Mouse (Mus musculus): ENCODE data around the gene Tubb5.
"Not testable (repeated sequence)": the region's sequence is repeated elsewhere in the genome, so short reads cannot be mapped to it uniquely, and the experiment has no call there.

Tubb5 gene

GRCm38 (mm10) chr17:35860831-35861197 lies 22.7 kb upstream of the Tubb5 start:
- DNase-seq (ENCODE audit: low spot score in 2 of 2) = no peak

GRCm38 (mm10) chr17:35859835-35860234 lies 21.7 kb upstream of the Tubb5 start:
- no peak for DNase-seq (ENCODE audit: low spot score in 2 of 2)

DNA sequence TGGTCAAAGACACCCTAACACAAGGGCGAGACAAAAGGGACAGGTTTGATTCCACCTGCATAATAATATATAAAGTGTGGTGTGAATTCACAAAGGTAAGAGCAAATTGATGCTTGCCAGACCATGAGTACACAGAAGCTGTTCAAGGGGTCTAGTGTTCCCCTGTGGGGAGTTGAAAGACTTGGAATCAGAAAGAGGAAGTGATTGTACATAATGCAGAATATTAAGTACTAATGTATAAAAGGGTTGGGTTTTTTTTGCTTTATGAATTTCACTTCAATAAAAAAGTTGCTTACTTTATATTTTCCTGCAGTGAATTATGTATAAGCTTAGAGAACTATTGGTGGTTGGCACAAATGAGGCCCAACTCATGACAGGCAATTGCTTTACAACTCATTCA lies 21.3 kb upstream of the Tubb5 start:
- DNase-seq (ENCODE audit: low spot score in 2 of 2) = no peak

GRCm38 (mm10) chr17:35850974-35851373 lies 12.9 kb upstream of the Tubb5 start:
- DNase-seq (ENCODE audit: low spot score in 2 of 2) = no peak

DNA sequence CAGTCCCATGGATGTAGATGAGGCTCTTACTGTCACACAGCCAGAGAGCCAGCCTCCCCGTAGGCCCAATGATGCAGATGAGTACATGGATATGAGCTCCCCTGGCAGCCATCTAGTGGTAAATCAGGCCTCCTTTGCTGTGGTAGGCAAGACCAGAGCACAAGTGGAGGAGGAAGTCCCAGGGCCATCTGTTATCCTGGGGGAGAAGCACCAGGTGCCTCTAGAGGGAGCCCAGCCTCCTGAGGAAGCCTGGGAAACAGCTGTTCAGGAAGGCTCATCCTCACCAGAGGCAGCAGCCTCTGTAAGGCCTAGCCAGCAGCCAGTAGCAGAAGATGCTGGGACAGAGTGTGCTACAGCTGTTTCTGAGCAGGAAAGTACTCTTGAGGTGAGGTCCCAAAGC lies 10.0 kb upstream of the Tubb5 start:
- DNase-seq (ENCODE audit: low spot score in 2 of 2) = no peak

DNA sequence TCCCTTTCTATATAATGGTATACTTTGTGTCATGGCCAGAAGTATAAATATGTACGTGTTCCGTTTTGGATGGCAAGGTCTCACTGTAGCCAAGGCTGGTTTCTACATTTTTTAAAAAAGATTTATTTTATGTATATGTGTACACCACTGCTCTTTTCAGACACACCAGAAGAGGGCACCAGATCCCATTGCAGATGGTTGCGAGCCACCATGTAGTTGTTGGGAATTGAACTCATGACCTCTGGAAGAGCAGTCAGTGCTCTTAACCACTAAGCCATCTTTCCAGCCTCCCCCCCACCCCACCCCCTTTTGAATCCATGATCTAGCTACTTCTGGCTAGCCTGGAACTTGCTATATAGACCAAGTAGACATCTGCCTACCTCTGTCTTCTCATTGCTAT lies 5.4 kb upstream of the Tubb5 start:
- no peak for DNase-seq (ENCODE audit: low spot score in 2 of 2)

DNA sequence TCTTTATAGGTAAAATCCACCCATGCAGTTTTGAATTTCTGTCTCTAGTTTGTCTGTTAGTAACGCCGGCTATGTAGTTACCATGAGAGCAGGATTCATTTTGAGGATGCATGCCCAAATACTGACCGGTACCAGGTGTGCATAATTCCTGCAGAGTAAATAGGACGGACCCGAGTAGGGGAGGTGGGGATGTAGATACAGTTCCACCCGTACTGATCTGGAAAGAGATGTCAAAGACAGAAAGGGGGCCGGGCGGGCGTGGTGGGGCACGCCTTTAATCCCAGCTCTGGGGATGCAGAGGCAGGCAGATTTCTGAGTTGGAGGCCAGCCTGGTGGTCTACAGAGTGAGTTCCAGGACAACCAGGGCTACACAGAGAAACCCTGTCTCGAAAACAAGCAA lies 3.9 kb upstream of the Tubb5 start:
- DNase-seq (ENCODE audit: low spot score in 2 of 2) = no peak

- peak; percentile 99 for DNase-seq (ENCODE audit: low spot score in 2 of 2)
These were observed 3.2 kb upstream of the Tubb5 start, which contains the start of gene Mdc1 for GRCm38 (mm10) chr17:35841076-35841950. Gene Mdc1 (plus strand): TSS chr17:35841515.

DNA sequence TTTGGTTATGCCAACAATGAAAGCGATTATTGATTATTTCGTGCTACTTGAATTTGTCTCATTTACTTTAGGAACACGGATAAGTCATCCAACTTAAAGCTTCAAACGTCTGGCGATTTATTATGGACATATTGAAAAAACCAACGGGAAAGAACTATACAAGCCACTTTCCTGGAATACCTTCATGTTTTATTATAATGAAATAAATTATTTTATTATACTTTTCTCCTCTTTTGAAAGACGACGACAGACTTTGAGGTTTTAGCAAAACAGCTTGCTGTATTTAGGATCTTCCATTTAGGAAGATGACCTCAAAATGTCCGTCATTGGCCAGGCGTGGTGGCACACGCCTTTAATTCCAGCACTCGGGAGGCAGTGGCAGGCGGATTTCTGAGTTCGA lies 2.5 kb upstream of the Tubb5 start:
- no peak for DNase-seq (ENCODE audit: low spot score in 2 of 2)

DNA sequence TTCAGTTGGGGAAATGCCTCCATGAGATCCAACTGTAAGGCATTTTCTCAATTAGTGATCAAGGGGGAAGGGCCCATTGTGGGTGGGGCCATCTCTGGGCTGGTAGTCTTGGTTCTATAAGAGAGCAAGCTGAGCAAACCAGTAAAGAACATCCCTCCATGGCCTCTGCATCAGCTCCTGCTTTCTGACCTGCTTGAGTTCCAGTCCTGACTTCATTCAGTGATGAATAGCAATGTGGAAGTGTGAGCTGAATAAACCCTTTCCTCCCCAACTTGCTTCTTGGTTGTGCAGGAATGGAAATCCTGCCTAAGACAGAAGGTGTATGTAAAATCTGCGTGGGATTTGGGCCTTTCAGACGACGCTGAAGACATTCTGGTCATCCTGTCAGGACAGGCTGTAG lies 896 bp upstream of the Tubb5 start:
- DNase-seq (ENCODE audit: low spot score in 2 of 2) = not testable (repeated sequence)

DNA sequence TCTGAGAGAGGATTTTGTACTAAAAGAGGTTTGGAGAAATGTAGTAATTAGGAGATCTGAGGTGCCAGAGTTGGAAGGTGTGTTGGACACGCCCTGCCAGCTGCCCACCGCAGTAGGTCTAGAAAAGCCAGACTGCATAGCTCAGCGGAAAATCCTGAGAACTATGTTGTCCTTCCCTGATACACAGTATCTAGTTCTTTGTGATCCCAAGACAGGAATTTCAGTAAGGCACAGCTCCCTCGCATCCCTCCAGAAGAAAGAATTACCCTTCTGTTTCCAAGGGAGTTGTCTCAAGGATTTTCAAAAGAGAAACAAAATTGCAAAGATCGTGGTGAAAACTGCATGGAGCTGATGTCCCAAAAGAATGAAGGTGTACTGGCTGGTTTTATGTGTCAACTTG lies 464 bp upstream of the Tubb5 start:
- no peak for DNase-seq (ENCODE audit: low spot score in 2 of 2)

DNA sequence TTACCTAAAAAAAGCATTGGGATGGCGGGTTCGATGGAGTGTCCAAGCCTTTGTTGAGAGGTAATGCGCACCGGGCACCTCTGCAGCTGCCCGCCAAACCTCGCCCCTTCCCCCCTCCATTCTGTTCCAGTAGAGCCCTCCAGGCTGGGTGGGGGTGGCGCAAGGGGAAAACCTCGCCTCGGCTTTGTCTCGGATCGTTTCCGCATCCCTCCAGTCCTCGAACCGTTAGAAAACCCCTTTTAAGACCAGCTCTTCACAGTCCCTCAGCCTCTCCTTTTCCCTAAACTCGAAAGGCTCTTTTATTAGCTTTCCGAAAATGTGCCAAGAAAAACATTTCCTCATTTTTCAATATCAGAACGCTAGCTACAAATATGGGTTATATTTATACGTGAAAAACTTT lies 619 bp downstream of the Tubb5 start:
- DNase-seq (ENCODE audit: low spot score in 2 of 2) = peak; percentile 33 to 41

GRCm38 (mm10) chr17:35836991-35837422 lies 1.1 kb downstream of the Tubb5 start:
- DNase-seq (ENCODE audit: low spot score in 2 of 2) = peak; percentile 56 to 66

DNA sequence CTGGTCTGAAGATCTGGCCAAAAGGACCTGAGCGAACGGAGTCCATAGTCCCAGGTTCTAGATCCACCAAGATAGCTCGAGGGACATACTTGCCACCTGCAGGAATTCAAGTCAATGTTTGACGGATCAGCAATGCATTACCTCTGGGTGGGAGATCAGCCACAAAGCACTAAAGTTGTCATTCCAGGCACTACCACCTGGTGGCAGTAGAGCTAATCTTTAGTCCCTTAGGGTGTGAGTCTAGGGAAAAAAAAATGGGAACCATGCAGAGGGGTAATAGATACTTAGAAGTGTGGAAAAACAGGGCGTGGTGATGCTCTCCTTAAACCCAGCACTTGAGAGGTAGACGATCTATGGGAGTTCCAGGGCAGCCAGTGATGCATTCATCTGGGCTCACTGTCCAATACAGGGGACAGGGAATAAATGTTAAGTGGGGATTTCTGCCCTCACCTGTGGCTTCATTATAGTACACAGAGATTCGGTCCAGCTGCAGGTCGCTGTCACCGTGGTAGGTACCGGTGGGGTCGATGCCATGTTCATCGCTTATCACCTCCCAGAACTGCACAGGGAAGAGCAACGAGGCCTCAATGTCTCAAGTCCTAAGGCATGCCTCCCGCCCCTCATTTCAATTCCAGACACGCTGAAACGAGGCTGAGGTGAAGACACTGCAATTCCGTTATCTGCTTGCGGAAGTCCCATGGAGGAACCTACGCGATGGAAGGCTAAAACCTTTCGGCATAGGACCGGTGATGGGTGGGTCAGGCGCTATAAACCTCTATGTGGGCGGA lies 1.7 kb downstream of the Tubb5 start:
- peak; percentile 71 to 79 for DNase-seq (ENCODE audit: low spot score in 2 of 2)

DNA sequence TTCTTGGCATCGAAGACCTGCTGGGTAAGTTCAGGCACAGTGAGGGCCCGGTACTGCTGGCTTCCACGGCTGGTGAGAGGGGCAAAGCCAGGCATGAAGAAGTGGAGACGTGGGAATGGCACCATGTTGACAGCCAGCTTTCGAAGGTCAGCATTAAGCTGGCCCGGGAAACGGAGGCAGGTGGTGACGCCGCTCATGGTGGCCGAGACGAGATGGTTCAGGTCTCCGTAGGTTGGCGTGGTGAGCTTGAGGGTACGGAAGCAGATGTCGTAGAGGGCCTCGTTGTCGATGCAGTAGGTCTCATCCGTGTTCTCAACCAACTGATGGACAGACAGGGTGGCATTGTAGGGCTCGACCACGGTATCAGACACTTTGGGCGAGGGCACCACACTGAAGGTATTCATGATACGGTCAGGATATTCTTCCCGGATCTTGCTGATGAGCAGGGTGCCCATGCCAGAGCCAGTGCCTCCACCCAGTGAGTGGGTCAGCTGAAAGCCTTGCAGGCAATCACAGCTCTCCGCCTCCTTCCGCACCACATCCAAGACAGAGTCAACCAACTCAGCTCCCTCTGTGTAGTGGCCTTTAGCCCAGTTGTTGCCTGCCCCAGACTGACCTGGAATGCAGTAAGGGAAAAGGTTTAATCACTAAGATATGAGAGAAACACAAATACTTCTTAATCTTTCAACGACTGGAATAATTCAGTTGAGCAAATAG lies 2.5 kb downstream of the Tubb5 start:
- no peak for DNase-seq (ENCODE audit: low spot score in 2 of 2)

DNA sequence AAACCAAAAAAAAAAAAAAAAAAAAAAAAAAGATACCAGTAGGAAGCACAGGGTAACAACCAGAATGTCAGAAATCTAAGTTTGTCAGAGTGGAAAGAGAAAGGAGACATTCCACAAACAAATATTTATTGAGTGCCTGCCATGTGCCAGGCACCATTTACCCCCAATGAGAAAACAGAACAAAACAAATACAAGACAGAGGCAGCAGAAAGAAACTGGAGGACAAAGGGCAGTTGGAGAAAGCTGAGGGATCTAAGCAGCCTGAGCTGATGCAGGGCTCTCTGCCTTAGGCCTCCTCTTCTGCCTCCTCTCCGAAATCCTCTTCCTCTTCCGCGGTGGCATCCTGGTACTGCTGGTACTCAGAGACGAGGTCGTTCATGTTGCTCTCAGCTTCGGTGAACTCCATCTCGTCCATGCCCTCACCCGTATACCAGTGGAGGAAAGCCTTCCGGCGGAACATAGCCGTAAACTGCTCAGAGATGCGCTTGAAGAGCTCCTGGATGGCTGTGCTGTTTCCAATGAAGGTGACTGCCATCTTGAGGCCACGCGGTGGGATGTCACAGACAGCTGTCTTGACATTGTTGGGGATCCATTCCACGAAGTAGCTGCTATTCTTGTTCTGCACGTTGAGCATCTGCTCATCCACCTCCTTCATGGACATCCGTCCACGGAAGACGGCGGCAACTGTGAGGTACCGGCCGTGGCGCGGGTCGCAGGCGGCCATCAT lies 3.2 kb downstream of the Tubb5 start:
- DNase-seq (ENCODE audit: low spot score in 2 of 2) = no peak

DNA sequence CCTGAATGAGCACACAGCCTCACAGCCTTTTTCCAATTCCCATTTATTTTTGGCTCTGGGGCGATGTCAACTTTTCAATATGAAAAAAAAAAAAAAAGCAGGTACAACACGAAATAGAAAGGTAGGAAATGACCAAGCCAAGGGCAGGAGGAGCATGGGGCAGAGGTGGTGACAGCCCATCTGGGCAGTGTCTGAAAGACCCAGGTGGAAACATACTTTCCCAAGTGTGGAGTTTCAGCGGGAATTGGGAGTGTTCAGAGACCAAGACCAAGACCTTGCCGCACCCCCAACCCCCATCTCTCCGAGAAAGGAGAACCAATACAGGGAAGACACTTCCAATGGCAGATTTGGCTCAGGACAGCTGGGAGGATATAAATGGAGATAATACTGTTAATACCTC lies 4.2 kb downstream of the Tubb5 start:
- DNase-seq (ENCODE audit: low spot score in 2 of 2) = no peak

DNA sequence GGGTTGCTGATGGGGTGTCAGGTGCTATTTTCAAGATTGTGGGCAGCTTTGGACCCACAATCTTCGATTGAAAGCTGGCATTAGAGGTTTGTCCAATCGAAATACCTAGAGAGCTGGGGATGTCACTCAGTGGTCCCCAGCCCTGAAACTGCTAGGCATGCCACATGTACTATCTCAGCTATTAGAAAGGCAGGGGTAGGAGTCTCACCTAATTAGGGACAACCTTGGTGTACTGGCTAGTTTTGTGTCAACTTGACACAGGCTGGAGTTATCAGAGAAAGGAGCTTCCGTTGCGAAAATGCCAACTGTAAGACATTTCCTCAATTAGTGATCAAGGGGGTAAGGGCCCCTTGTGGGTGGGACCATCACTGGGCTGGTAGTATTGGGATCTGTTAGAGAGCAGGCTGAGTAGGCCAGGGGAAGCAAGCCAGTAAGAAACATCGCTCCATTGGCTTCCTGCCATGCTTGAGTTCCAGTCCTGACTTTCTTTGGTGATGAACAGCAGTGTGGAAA lies 4.8 kb downstream of the Tubb5 start:
- no peak for DNase-seq (ENCODE audit: low spot score in 2 of 2)

- no peak for DNase-seq (ENCODE audit: low spot score in 2 of 2)
These were observed 5.5 kb downstream of the Tubb5 start for GRCm38 (mm10) chr17:35832400-35833238.

- peak; percentile 83 to 90 for DNase-seq (ENCODE audit: low spot score in 2 of 2)
These were observed 8.4 kb downstream of the Tubb5 start for GRCm38 (mm10) chr17:35829737-35830136.

Data from natural killer cell, adult 2 months (primary cell).